Mouse (Mus musculus) thymus, postnatal 10 days (tissue): Measurements from ENCODE around the gene Bpifb1.
"Not testable (repeated sequence)": the region's sequence is repeated elsewhere in the genome, so short reads cannot be mapped to it uniquely, and the experiment has no call there.

ENCODE experiments used
- DNase-seq, 2 experiments: peaks; one replicate each; pipeline ENCODE4 v3.0.0; 2021; ENCODE audit warnings: low spot score in 2 of 2

Bpifb1 gene

GRCm38 (mm10) chr2:154211881-154212280 is 21.3 kb downstream of the Bpifb1 start:
- no peak for DNase-seq

DNA sequence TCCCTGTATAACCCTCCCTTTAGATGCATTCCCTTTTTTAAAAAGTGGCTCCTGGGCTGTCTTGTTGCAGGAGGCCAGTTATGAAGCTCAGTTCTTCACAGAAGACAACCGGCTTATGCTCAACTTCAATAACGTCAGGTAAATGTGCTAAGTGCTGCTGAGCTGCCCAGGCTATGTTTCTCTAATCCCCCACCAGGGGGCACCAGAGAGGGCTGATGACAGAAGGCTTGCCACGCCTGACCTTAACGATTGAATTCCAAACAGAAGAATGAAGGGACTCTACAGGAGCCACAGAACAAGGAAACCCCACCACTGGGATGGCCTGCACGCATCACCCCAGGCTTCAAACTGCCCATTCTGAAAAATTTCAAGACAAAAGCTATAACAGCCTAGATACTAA is 24.6 kb downstream of the Bpifb1 start:
- peak; percentile 12 to 77 for DNase-seq

DNA sequence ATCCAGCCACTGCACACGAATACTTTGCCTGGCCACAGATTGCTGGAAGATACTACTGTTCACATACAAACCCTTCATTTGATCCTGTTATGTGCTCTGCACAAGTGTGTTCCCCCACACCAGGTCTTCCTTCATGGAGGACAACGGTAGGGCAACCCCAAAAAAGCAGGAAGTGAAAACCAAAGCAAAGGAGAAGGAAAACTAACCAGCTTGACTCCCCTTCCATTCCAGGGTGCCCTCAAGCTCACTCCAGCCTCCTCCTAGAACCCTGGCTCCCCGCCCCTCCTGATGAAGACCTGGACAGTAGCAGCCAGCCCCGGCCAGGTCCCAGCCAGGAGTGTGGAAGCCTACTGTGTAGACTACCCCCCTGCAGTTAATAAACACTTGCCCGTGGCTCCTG is 29.3 kb downstream of the Bpifb1 start:
- no peak for DNase-seq

DNA sequence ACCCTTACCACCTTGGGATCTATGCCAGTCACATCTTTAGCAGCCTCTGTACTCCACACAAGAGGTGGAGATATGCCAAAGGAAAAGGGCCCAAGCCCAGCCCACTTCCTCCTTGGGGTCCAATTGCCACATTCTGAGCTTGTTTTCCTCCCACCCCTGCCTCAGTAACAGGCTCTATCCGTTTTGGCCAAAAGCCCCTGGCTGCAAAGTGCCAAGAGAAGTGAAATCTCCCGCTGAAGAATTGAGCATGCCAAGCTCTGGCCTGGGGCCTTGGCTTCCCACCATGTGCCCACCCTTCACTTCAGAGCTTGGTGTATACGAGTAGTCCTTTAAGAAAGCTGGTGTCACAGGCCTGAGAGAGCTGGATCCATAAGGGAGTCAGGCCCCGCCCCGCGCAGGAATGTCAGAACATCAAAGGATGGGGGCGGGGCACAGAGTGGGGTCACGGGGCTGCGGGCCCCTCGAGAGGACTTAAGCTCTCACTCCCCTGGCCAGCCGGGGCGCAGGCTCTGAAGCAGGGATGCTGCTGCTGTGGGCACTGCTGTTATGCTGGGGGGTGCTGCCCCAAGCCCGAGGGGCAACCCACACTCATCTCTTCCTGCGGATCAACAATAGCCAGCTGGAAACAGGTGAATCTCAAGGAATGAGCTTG is 32.8 kb downstream of the Bpifb1 start, which contains the start of gene Bpifb5:
Bpifb5 (plus strand) TSS at position 478 of the 652 bp plus-strand sequence.
- DNase-seq, result no peak

GRCm38 (mm10) chr2:154223917-154224273 is 33.3 kb downstream of the Bpifb1 start:
- DNase-seq, result no peak

GRCm38 (mm10) chr2:154226991-154227390 is 36.4 kb downstream of the Bpifb1 start:
- no peak for DNase-seq

DNA sequence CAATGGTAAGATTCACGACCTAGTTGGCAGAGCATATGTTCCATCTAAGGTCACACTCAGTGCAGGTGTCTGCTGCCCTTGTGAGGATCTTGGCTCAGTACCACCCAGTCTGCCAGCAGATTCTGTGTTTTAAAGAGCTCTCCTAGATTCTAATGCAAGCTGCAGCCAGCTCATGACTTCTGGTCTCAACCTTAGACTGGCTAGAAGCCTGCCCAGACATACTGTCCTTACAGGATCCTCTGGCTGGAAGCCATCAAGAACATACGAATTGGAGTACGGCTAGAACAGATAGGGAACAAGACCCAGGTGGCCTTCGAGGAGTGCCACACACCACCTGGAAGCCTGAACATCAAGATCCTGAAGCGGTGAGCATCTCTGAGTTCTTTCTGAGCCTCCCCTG is 37.2 kb downstream of the Bpifb1 start:
- no peak for DNase-seq

DNA sequence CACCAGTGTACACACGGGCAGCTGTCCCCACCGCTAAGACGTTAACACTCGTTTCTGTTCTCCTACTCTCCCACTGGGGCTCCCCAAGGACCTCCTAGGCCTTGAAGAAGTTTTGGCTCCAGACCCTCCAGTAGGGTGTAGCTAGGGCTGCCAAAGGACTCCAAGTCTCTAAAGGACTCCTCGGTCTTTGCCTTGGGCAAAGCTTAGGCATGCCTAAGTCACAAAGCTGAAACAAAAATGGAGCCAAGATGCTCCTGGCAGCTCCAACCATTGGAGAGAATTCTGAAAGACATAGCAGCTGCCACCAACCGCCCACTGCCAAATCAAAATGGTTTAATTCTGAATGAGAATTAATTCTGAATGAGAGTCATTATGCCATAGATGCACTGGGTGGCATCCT is 42.8 kb downstream of the Bpifb1 start:
- no peak for DNase-seq

- DNase-seq, result no peak
These were observed 50.2 kb downstream of the Bpifb1 start for GRCm38 (mm10) chr2:154240771-154241170.

- DNase-seq, result not testable (repeated sequence)
These were observed 52.1 kb downstream of the Bpifb1 start for GRCm38 (mm10) chr2:154242726-154243125.

- DNase-seq, result no peak
These were observed 52.9 kb downstream of the Bpifb1 start for GRCm38 (mm10) chr2:154243356-154244036.

- DNase-seq, result no peak
These were observed 54.7 kb downstream of the Bpifb1 start for GRCm38 (mm10) chr2:154245322-154245721.

GRCm38 (mm10) chr2:154255254-154255653 is 64.6 kb downstream of the Bpifb1 start:
- DNase-seq, result not testable (repeated sequence)

GRCm38 (mm10) chr2:154255770-154256169 is 65.2 kb downstream of the Bpifb1 start:
- DNase-seq, result no peak

GRCm38 (mm10) chr2:154257554-154257953 is 66.9 kb downstream of the Bpifb1 start, which contains the start of gene Bpifb9a:
TSS of gene Bpifb9a (plus strand) at chr2:154257854.
- DNase-seq, result not testable (repeated sequence)

DNA sequence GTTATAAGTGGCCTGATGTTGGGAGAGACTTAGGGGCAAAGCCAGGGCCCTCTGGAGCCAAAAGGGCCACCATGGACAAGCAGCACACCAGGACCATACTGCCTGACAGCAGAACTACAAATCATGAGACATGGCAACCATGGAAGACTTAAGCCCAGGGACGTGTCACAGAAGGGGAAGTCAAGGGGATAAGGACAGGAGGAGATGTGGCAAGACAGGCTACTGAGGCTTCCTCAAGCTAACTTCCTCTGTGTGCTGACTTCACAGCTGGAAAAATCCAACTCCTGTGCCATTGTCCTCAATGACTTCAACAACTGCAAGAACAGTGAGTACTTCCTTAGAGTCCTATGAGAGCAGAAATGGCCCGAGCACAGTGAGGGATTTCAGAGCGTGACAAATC is 73.8 kb downstream of the Bpifb1 start:
- not testable (repeated sequence) for DNase-seq
